Mouse (Mus musculus) forebrain, embryonic 15.5 days (tissue): ENCODE measurements around the gene Sox5. TPM values are rescaled to one million over a fixed set of nuclear protein-coding genes. Genes with fewer than 3 reads are reported as not detected.

Experiments
- ATAC-seq: fragments of 200-750 bp; cut with Nextera tagmentation; replicated peaks from 2 replicates; pipeline ENCODE4 v1.8.0; 2017; ENCODE audit warnings: mild to moderate bottlenecking, moderate TSS enrichment, moderate library complexity
- H3K27ac ChIP-seq: fragments of 300-500 bp; sonication (generic); replicated peaks from 2 replicates; pipeline ENCODE4 v1.5.1; 2015; ENCODE audit warnings: mild to moderate bottlenecking, inconsistent platforms
- H3K27me3 ChIP-seq: fragments of 300-500 bp; sonication (generic); 2 replicates; pipeline ENCODE4 v1.6.1; 2015; ENCODE audit warnings: inconsistent platforms
- H3K36me3 ChIP-seq: fragments of 300-500 bp; sonication (generic); 2 replicates; pipeline ENCODE4 v1.6.1; 2015; ENCODE audit warnings: mild to moderate bottlenecking, inconsistent platforms
- H3K4me1 ChIP-seq: fragments of 300-500 bp; sonication (generic); 2 replicates; pipeline ENCODE4 v1.6.1; 2015; ENCODE audit warnings: inconsistent platforms
- H3K4me2 ChIP-seq: fragments of 300-500 bp; sonication (generic); replicated peaks from 2 replicates; pipeline ENCODE4 v1.6.1; 2015; ENCODE audit warnings: mild to moderate bottlenecking, inconsistent platforms
- H3K4me3 ChIP-seq: fragments of 300-500 bp; sonication (generic); 2 replicates; pipeline ENCODE4 v1.5.1; 2015; ENCODE audit warnings: mild to moderate bottlenecking, inconsistent platforms
- H3K9ac ChIP-seq: fragments of 300-500 bp; sonication (generic); replicated peaks from 2 replicates; pipeline ENCODE4 v1.6.1; 2015; ENCODE audit warnings: mild to moderate bottlenecking, inconsistent platforms
- H3K9me3 ChIP-seq: fragments of 300-500 bp; sonication (generic); 2 replicates; pipeline ENCODE4 v1.6.1; 2016; ENCODE audit warnings: inconsistent platforms
- WGBS: fragments of 180-500 bp; shearing (Covaris S2); methylation state at CpG from one replicate; pipeline ENCODE4 v1.1.7; 2015; ENCODE audit warnings: mixed read lengths; 5-methylcytosine and 5-hydroxymethylcytosine counted together
- polyA plus RNA-seq: library from polyadenylated mRNA; unstranded; fragments of >200 nt; fragmentation: Nextera tagmentation; extraction: Ambion mirVana; gene quantifications from 2 replicates; pipeline ENCODE4 v1.2.1, GENCODE M21; 2015

The Sox5 gene
- polyA plus RNA-seq = 239 and 259 TPM in 2 replicates

DNA sequence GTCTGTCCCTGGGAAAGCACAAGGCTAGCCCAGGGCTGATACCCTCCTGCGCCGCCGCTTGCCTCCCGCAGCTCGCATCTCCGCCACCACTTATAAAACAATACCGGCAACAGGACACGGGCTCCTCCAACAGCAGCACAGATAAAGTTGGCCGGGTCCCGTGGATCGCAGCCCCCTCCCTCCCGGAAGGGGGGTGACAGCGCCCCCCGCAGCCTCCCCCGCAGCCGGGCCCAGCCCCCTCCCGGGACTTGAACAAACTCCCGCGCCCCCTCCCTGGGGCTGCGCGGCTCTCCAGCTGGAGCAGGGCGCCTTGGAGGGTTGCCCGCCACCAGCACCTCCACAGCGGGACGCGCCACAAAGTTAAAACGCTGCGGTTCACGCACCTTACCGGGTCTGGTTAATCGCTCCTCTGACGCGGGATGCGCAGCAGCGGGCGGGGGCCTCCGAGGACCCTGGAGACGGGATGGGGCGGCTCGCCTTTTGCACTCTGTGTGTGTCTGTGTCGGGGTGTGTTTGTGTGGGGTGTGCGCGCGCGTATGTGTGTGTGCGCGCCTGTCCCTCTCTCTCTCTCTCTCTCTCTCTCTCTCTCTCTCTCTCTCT is at the start of gene Sox5:
Gene Sox5 (minus strand): TSS at position 547 of the 600 bp plus-strand sequence.
- Histone ChIP-seq H3K4me1 (peaks cover 32% of the 10 kb centered on the region), H3K27ac (peak within 1 kb of the TSS; percentile 84), H3K4me2 (peak within 1 kb of the TSS; percentile 76), H3K36me3 (no peaks in the 10 kb centered on the region), H3K27me3 (no peaks in the 10 kb centered on the region), H3K4me3 (peak within 1 kb of the TSS; percentile 73), H3K9ac (peak within 1 kb of the TSS; percentile 87), H3K9me3 (no peaks in the 10 kb centered on the region)
- ATAC-seq = peak; percentile 82
- 1% methylated on average over 46 of the region's 47 CpGs for WGBS

GRCm38 (mm10) chr6:144825018-144825602 is 43.3 kb upstream of the Sox5 start:
- Histone ChIP-seq H3K9ac (no peak overlapping the region), H3K4me1 (no peaks in the 10 kb centered on the region), H3K9me3 (no peaks in the 10 kb centered on the region), H3K36me3 (no peaks in the 10 kb centered on the region), H3K4me2 (no peak overlapping the region), H3K27me3 (no peaks in the 10 kb centered on the region), H3K27ac (no peak overlapping the region), H3K4me3 (no peak overlapping the region)
- no peak for ATAC-seq
- WGBS = 97% methylated on average over 6 of the region's 6 CpGs

DNA sequence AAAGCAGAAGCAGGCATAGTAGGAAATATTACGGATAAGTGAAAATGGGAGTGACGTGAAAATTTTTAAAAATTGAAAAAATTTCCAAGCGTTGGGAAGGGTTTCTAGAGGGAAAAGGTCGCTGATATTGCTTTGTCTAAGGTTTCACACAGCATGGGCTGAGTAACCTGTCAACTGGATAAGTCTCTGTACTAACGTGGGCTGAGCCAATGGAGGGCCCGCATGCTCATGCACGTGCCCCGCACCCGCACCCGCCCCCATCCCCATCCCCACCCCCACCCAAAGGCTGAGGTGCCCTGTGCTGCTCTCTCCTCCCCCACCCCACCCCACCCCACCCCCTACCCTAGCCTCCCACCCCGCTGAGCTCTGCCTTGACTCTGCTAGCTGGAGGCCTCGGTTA is 42.4 kb upstream of the Sox5 start:
- Histone ChIP-seq H3K9ac (no peak overlapping the region), H3K27ac (no peak overlapping the region)

GRCm38 (mm10) chr6:144822594-144822993 is 40.8 kb upstream of the Sox5 start:
- no peak overlapping the region for H3K27ac ChIP-seq
- no peaks in the 10 kb centered on the region for H3K9me3 ChIP-seq
- no peaks in the 10 kb centered on the region for H3K36me3 ChIP-seq
- H3K4me1 ChIP-seq = no peaks in the 10 kb centered on the region
- no peak for ATAC-seq
- no peak overlapping the region for H3K4me2 ChIP-seq
- WGBS = 57% methylated on average over 14 of the region's 14 CpGs
- no peaks in the 10 kb centered on the region for H3K27me3 ChIP-seq
- no peak overlapping the region for H3K9ac ChIP-seq
- no peak overlapping the region for H3K4me3 ChIP-seq

More for the DNA sequence above, 42.4 kb upstream of the Sox5 start:
- Histone ChIP-seq H3K27me3 (no peaks in the 10 kb centered on the region), H3K4me1 (no peaks in the 10 kb centered on the region), H3K36me3 (no peaks in the 10 kb centered on the region), H3K4me2 (no peak overlapping the region), H3K9me3 (no peaks in the 10 kb centered on the region), H3K4me3 (no peak overlapping the region)
- no peak for ATAC-seq
- WGBS = 77% methylated on average over 12 of the region's 12 CpGs

DNA sequence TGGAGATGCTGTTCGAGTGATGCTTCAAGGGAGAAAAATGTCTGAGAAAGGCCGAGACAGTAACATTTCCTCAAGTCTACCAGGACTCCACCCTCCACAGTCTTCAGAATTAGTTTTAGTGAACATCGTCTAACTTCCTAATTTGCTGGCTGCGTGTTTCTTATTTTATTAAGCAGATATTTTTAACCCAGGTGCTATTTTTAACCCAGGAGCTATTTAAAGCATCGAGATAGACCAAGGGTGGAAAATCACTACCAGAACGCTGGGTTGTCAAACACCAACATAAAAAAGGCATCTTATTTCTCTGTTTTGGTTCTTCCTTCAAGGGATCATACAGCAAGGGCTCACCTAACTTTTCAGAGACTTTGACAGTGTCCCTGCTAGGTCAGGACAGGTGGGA is 39.2 kb upstream of the Sox5 start:
- H3K9ac ChIP-seq = no peak overlapping the region
- no peaks in the 10 kb centered on the region for H3K4me1 ChIP-seq
- H3K27ac ChIP-seq = no peak overlapping the region
- WGBS = 93% methylated on average over 6 of the region's 6 CpGs
- H3K4me3 ChIP-seq = no peak overlapping the region
- H3K4me2 ChIP-seq = no peak overlapping the region
- no peaks in the 10 kb centered on the region for H3K36me3 ChIP-seq
- H3K27me3 ChIP-seq = no peaks in the 10 kb centered on the region
- ATAC-seq = no peak
- H3K9me3 ChIP-seq = no peaks in the 10 kb centered on the region

DNA sequence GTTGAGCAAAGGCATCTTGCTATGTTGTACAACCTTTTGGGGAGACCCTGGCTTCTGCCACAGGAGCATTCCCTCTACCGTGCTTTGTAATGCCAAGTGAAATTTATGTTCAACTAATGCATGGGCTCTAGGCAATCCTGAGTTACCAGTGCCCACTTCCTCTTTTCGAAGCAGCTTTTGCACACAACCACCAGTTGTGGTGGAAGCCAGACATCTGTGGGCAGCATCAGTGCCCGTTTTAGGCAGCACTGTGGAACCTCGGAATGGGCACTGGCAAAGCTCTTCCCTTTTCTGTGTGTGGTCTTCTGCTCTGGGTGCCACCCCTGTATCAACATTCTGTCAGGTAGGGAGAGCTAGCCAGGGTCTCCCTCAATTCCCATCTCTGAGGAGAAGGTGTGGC is 36.2 kb upstream of the Sox5 start:
- Histone ChIP-seq H3K4me1 (peaks cover 12% of the 10 kb centered on the region; the same call in 1 of the 2 replicates), H3K4me3 (no peak overlapping the region), H3K27ac (no peak overlapping the region), H3K9me3 (no peaks in the 10 kb centered on the region), H3K36me3 (no peaks in the 10 kb centered on the region), H3K9ac (no peak overlapping the region), H3K4me2 (no peak overlapping the region), H3K27me3 (no peaks in the 10 kb centered on the region)
- ATAC-seq = no peak
- 96% methylated on average over 4 of the region's 4 CpGs for WGBS

DNA sequence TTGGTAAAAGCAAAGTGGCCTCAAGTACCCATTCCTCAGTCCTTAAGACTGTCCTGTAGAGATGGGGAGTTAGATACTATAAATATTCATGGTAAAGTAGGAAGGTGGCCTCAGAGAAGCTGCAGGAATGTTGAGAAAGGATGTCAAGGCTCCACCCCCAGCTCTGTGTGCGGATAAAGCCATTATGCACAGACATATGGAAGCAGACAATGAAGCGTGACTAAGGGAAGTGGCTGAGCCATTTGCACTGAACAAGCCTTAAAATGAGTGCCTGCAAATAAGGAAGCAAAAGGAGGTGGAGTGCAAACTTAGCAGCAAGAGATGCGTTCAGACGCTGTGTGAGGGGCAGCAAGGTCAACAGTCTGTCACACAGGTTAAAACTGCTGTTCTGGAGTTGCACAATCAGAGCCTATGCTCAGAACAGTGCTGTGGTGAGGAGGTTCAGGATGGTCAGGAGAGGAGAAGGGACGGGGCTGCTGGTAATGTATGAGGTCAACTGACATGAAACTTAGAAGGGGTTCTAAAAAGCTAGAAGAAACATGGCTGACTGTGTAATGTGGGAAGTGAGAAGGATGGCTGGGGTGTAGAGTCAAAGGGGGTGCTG is 35.7 kb upstream of the Sox5 start:
- Histone ChIP-seq H3K36me3 (no peaks in the 10 kb centered on the region), H3K4me1 (peaks cover 14% of the 10 kb centered on the region; the same call in 1 of the 2 replicates), H3K9ac (no peak overlapping the region), H3K4me2 (no peak overlapping the region), H3K4me3 (no peak overlapping the region), H3K27me3 (no peaks in the 10 kb centered on the region), H3K27ac (no peak overlapping the region), H3K9me3 (no peaks in the 10 kb centered on the region)
- 75% methylated on average over 5 of the region's 5 CpGs for WGBS
- no peak for ATAC-seq

DNA sequence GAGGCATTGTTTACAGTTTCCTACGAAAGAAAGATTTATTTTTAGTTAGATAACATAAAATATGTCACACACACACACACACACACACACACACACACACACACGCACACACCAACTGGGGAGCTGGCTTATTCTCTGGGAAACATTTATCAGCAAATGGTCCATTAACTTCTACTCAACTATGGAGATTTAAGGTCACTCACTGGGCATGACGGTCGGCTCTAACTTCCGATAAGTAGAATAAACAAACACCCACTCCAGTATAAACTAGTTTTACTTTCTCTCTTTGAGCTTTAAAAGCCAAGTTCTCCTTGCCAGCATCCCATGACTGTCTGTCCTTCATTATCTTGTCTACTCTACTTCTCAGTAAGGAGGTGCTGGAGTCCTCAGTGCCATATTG is 33.8 kb upstream of the Sox5 start:
- Histone ChIP-seq H3K27me3 (no peaks in the 10 kb centered on the region), H3K4me3 (no peak overlapping the region), H3K27ac (no peak overlapping the region), H3K4me1 (peaks cover 14% of the 10 kb centered on the region; the same call in 1 of the 2 replicates), H3K9me3 (no peaks in the 10 kb centered on the region), H3K9ac (no peak overlapping the region), H3K4me2 (no peak overlapping the region), H3K36me3 (no peaks in the 10 kb centered on the region)
- ATAC-seq = no peak
- 77% methylated on average over 5 of the region's 5 CpGs for WGBS

DNA sequence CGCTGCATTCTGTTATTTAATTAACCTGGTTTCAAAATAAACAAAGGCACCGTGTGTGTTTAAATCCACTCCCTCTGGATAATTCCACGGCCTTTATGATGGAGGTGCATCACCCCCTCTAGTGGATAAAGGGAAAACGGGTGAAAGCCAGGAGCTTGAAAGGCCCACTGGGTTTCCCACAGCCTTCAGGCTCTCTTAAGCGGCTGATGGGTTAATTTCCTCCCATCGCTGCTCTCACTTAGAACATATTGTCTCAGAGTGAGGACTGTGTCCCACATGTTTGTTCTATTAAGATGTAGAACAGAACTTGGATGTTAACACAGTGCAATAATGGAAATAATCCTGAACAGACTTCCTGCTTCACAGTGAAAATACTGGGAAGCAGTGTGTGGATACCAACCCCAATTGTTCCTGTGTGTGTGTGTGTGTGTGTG is 33.2 kb upstream of the Sox5 start:
- peak; percentile 71 for ATAC-seq
- H3K4me2 ChIP-seq = no peak overlapping the region; the same call in 1 of the 2 replicates
- H3K36me3 ChIP-seq = no peaks in the 10 kb centered on the region
- no peak overlapping the region for H3K27ac ChIP-seq
- no peaks in the 10 kb centered on the region for H3K9me3 ChIP-seq
- H3K4me3 ChIP-seq = no peak overlapping the region
- H3K27me3 ChIP-seq = no peaks in the 10 kb centered on the region
- H3K9ac ChIP-seq = no peak overlapping the region
- WGBS = under 1% methylated on average over 6 of the region's 6 CpGs
- peaks cover 14% of the 10 kb centered on the region; the same call in 1 of the 2 replicates for H3K4me1 ChIP-seq

DNA sequence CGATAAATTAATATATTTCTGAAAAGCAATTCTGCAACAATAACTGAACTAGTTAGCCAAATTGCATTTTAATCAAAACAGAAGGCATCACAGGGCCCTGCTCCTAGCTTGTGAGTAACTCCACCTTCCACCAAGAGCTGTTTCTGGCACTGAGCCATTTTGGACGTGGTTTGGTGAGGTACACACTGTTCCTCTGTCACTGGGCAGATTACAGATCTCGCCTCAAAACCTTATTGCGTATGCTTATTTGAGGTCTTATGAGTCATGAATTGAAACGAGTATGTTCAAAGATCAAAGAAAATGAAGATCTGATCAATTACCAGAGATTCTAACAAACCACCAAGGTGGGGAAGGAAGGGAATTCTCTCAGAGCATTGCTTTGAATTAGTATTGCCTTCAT is 22.5 kb upstream of the Sox5 start:
- H3K9ac ChIP-seq = no peak overlapping the region

DNA sequence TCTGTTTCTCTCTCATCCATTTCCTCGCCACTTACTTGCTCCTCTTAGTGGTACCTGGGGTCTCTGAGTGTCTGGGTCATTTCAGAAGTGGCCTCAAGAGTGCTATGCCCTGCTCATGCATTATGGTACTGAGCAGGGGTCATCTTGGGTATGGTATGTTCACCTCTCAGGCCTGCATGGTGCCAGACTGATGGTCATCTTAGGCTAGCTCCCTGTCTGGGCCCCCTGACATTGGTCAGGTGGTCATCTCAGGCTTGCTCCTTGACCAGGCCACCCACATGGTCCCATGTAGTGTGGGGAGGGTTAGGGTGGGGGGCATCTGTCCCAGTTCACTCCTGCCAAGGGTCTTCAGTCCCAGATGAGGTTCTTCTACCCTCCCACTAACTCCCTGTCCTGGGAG is 21.3 kb upstream of the Sox5 start:
- H3K9me3 ChIP-seq = no peaks in the 10 kb centered on the region

More for the DNA sequence above, 22.5 kb upstream of the Sox5 start:
- no peaks in the 10 kb centered on the region for H3K36me3 ChIP-seq
- no peak overlapping the region for H3K4me2 ChIP-seq
- H3K27me3 ChIP-seq = no peaks in the 10 kb centered on the region
- WGBS = 81% methylated on average over 5 of the region's 5 CpGs
- H3K9me3 ChIP-seq = no peaks in the 10 kb centered on the region
- no peaks in the 10 kb centered on the region for H3K4me1 ChIP-seq
- no peak overlapping the region for H3K4me3 ChIP-seq
- no peak overlapping the region for H3K27ac ChIP-seq
- no peak for ATAC-seq

GRCm38 (mm10) chr6:144794356-144794755 is 12.6 kb upstream of the Sox5 start:
- 73% methylated on average over 3 of the region's 3 CpGs for WGBS
- Histone ChIP-seq H3K27ac (no peak overlapping the region), H3K4me3 (no peak overlapping the region), H3K9ac (no peak overlapping the region), H3K36me3 (no peaks in the 10 kb centered on the region), H3K27me3 (no peaks in the 10 kb centered on the region), H3K4me2 (no peak overlapping the region), H3K9me3 (no peaks in the 10 kb centered on the region), H3K4me1 (no peaks in the 10 kb centered on the region)
- ATAC-seq = no peak

More for the DNA sequence above, 21.3 kb upstream of the Sox5 start:
- Histone ChIP-seq H3K4me1 (no peaks in the 10 kb centered on the region), H3K9ac (no peak overlapping the region), H3K27ac (no peak overlapping the region), H3K4me3 (no peak overlapping the region), H3K27me3 (no peaks in the 10 kb centered on the region), H3K4me2 (no peak overlapping the region), H3K36me3 (no peaks in the 10 kb centered on the region)
- 89% methylated on average over 1 of the region's 1 CpGs for WGBS
- no peak for ATAC-seq
